9 mouse cellular contexts compared by ENCODE assay signal in the genomic region with DNA sequence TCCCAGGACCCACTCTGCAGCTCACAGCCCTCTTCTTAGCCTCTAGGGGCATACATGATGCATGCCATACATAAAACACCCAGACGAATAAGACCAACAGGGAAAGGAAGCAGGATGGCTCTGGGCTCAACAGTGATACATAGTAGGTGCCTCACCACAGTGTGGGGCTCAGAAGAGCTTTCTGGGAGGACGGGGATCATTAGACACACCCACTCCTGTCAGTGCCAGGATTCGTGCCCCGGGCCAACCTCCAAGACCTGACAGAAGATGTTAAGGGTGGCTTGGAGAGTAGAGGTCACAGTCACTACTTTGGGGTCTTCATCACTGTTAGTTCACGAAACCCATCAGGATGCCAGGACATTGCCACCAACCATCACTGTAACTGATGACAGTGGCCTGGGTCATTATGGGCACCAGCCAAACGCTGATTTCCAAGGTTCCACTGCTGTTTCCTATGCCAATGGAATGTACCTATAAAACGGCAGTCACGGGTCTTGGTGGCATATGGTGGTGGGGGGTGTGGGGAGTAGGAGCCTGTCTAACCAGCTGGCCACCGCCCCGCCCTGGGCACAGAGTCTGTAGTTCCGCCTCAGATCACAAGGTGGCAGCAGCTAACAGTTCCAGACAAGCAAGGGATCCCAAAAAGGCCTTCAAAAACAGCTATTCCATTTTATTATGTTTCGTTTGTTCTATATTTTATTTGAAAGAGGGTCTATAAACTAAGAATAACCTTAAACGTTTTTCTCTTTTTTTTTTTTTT. TPM values are rescaled to one million over a fixed set of nuclear protein-coding genes. Genes with fewer than 3 reads are reported as not detected.
DNase-seq lines count a peak whose midpoint lies in the region; ATAC-seq and TF ChIP-seq lines count a peak whose summit lies in the region.
"Had no signal": no experiment of that assay in that cellular context is flagged by ENCODE, and none has a peak within 500 bp of the region (broad histone marks: within the 10 kb centered on the region; RNA-seq: fewer than 3 reads in every experiment).

No protein-coding gene starts in this region.

- no peak overlapping the region for H3K9ac ChIP-seq in kidney, embryonic 15.5 days
- no peak overlapping the region for H3K9ac ChIP-seq in liver, adult 2 months (ENCODE audit: low read depth, low read length)
- H3K9ac ChIP-seq: embryonic facial prominence, embryonic 12.5 days had no signal

- peak; percentile 78 for DNase-seq in A20 (ENCODE audit: low read depth, low spot score)
- peak; percentile 67 for DNase-seq in adrenal gland, adult 8-10 months
- DNase-seq in embryo, embryonic 11.5 days (ENCODE audit: low read depth, low spot score): peak; percentile 72
- DNase-seq in gastrocnemius, postnatal 36 days: peak; percentile 74 to 84
- DNase-seq in liver, adult 2 months (ENCODE audit: extremely low read depth, low read depth, low spot score): no peak
- peak; percentile 87 for DNase-seq in naive thymus-derived CD4-positive, alpha-beta T cell, adult 2 months (ENCODE audit: low read depth)
- peak; percentile 86 for DNase-seq in splenic B cell, adult 2 months (ENCODE audit: low read depth, low spot score)

- intact Hi-C loops in gastrocnemius, postnatal 36 days (cut with DNase I): loop anchor here (1.0 to 5.0 kb wide), 3 partner anchors 46 to 198 kb away; no protein-coding TSS in a partner anchor

- no peaks in the 10 kb centered on the region for H3K79me2 ChIP-seq in liver, adult 2 months (ENCODE audit: control insufficient read depth, insufficient read depth, low read length)

- peaks cover 43% of the 10 kb centered on the region for H3K36me3 ChIP-seq in kidney, embryonic 15.5 days
- H3K36me3 ChIP-seq in liver, adult 2 months (ENCODE audit: control insufficient read depth, insufficient read depth, low read length): peaks cover 4% of the 10 kb centered on the region
- peaks cover 10% of the 10 kb centered on the region for H3K36me3 ChIP-seq in splenic B cell, adult 2 months (ENCODE audit: control insufficient read depth, insufficient read depth, low read length, poor library complexity, severe bottlenecking)

- no peaks in the 10 kb centered on the region for H3K9me3 ChIP-seq in kidney, embryonic 15.5 days (replicated peaks)
- H3K9me3 ChIP-seq: embryonic facial prominence, embryonic 12.5 days had no signal

- TF ChIP-seq POLR2A in liver, adult 2 months (IDR thresholded peaks at IDR 0.05; ENCODE audit: extremely low read depth, insufficient read depth, low read length): no peak

- peaks cover 45% of the 10 kb centered on the region for H3K4me1 ChIP-seq in kidney, embryonic 15.5 days
- peaks cover 35% of the 10 kb centered on the region for H3K4me1 ChIP-seq in liver, adult 2 months (ENCODE audit: control insufficient read depth, insufficient read depth, low read length)

- no peak overlapping the region for H3K4me3 ChIP-seq in kidney, embryonic 15.5 days (replicated peaks)
- H3K4me3 ChIP-seq in liver, adult 2 months (ENCODE audit: insufficient read depth, low read depth, low read length): no peak overlapping the region
- H3K4me3 ChIP-seq: embryonic facial prominence, embryonic 12.5 days had no signal

- 0 out of 2 replicates have a peak, but pooled peaks have one; percentile 16 for ATAC-seq in kidney, embryonic 15.5 days (replicated peaks; ENCODE audit: low FRiP score)

- WGBS in kidney, embryonic 15.5 days: 17% methylated on average over 13 of the region's 13 CpGs
- WGBS in liver, adult 2 months: 20% methylated on average over 13 of the region's 13 CpGs

- no peak overlapping the region for H3K4me2 ChIP-seq in kidney, embryonic 15.5 days
- H3K4me2 ChIP-seq: embryonic facial prominence, embryonic 12.5 days had no signal

- H3K27me3 ChIP-seq in kidney, embryonic 15.5 days: no peaks in the 10 kb centered on the region
- H3K27me3 ChIP-seq in liver, adult 2 months (ENCODE audit: control insufficient read depth, insufficient read depth, low read length): no peaks in the 10 kb centered on the region
- H3K27me3 ChIP-seq in splenic B cell, adult 2 months (ENCODE audit: control insufficient read depth, insufficient read depth, low read length, poor library complexity, severe bottlenecking): no peaks in the 10 kb centered on the region
- H3K27me3 ChIP-seq: embryonic facial prominence, embryonic 12.5 days had no signal

- H3K27ac ChIP-seq in kidney, embryonic 15.5 days: 0 out of 2 replicates have a peak overlapping the region, but pooled peaks have one; percentile 13
- H3K27ac ChIP-seq in liver, adult 2 months (replicated peaks; ENCODE audit: insufficient read depth, low read depth, low read length): no peak overlapping the region
- H3K27ac ChIP-seq: embryonic facial prominence, embryonic 12.5 days had no signal

- TF ChIP-seq CTCF in liver, adult 2 months (IDR thresholded peaks at IDR 0.05; ENCODE audit: low read depth, low read length): peak; percentile 92

RNA-seq across cellular contexts. Expression of a gene that starts 16.5 kb away (rescaled TPM):
- total RNA-seq in adrenal gland, adult 8-10 months (2022): 100 to 1,000 TPM in 3 of 4 experiments, 10 to 100 TPM in 1; 89.9 to 176 (median 144) TPM
- total RNA-seq in gastrocnemius, postnatal 36 days (2021): 10 to 100 TPM; 32.6 to 42.1 TPM
- 605 and 671 TPM in 2 replicates for polyA plus RNA-seq in kidney, embryonic 15.5 days (2015; fragmentation: Nextera tagmentation; extraction: Ambion mirVana)
- 41.4 and 47.3 TPM in 2 replicates for total RNA-seq in liver, adult 2 months (2014; rRNA removed)
- 26.6 and 40.1 TPM in 2 replicates for polyA plus RNA-seq in liver, adult 2 months (2012; rRNA removed)

RNA-seq across cellular contexts. Expression of a gene that starts 41.1 kb away (rescaled TPM):
- total RNA-seq in adrenal gland, adult 8-10 months (2022): 10 to 100 TPM; 57.3 to 84.7 (median 68.7) TPM
- total RNA-seq in gastrocnemius, postnatal 36 days (2021): 10 to 100 TPM; 23.0 to 26.1 TPM
- 98.5 and 105 TPM in 2 replicates for polyA plus RNA-seq in kidney, embryonic 15.5 days (2015; fragmentation: Nextera tagmentation; extraction: Ambion mirVana)
- 45.8 and 52.2 TPM in 2 replicates for total RNA-seq in liver, adult 2 months (2014; rRNA removed)
- 52.0 and 54.4 TPM in 2 replicates for polyA plus RNA-seq in liver, adult 2 months (2012; rRNA removed)

RNA-seq across cellular contexts. Expression of a gene that starts 41.8 kb away (rescaled TPM):
- total RNA-seq in adrenal gland, adult 8-10 months (2022): 10 to 100 TPM; 17.3 to 29.4 (median 24.6) TPM
- 10 to 100 TPM; 17.6 to 27.2 TPM for total RNA-seq in gastrocnemius, postnatal 36 days (2021)
- 62.2 and 79.3 TPM in 2 replicates for polyA plus RNA-seq in kidney, embryonic 15.5 days (2015; fragmentation: Nextera tagmentation; extraction: Ambion mirVana)
- total RNA-seq in liver, adult 2 months (2014; rRNA removed): 0.37 and 0.60 TPM in 2 replicates
- 6.9 and 9.3 TPM in 2 replicates for polyA plus RNA-seq in liver, adult 2 months (2012; rRNA removed)

Comparison
In these comparisons a context has a peak if more than half of its experiments do, and no peak if none do; other contexts are left out.
1. RNA of a gene that starts 41.8 kb away (total RNA-seq): 17.6 to 27.2 TPM in gastrocnemius, postnatal 36 days and 17.3 to 29.4 TPM in adrenal gland, adult 8-10 months; 0.37 to 0.60 TPM in liver, adult 2 months; every median in the first group is over 10 times any median in the second.